In genomic region chr10:120979779-120980395, GRCm38 (mm10) we compare ENCODE assay signal across 8 mouse cellular contexts. TPM values are rescaled to one million over a fixed set of nuclear protein-coding genes. Genes with fewer than 3 reads are reported as not detected.
DNase-seq lines count a peak whose midpoint lies in the region; ATAC-seq and TF ChIP-seq lines count a peak whose summit lies in the region.
"Had no signal": no experiment of that assay in that cellular context is flagged by ENCODE, and none has a peak within 500 bp of the region (broad histone marks: within the 10 kb centered on the region; RNA-seq: fewer than 3 reads in every experiment).

No protein-coding gene starts in this region.

- no peak for TF ChIP-seq CTCF in lung, embryonic 14.5 days (IDR thresholded peaks at IDR 0.05; ENCODE audit: low read depth)

- intact Hi-C loops in left cerebral cortex, postnatal 4 days (cut with DNase I): no loop called here

- peak overlapping the region; percentile 99 for H3K4me2 ChIP-seq in lung, embryonic 14.5 days
- H3K4me2 ChIP-seq in embryonic facial prominence, embryonic 11.5 days (ENCODE audit: low read depth, low read length): peak overlapping the region; percentile 94
- H3K4me2 ChIP-seq in intestine, embryonic 15.5 days (replicated peaks): peak overlapping the region; percentile 89

- H3K9me3 ChIP-seq in lung, embryonic 14.5 days (ENCODE audit: low read depth, low read length): no peaks in the 10 kb centered on the region
- H3K9me3 ChIP-seq in embryonic facial prominence, embryonic 11.5 days (replicated peaks; ENCODE audit: control insufficient read depth, low read length): no peaks in the 10 kb centered on the region
- H3K9me3 ChIP-seq in intestine, embryonic 15.5 days: no peaks in the 10 kb centered on the region

- H3K4me1 ChIP-seq in lung, embryonic 14.5 days (ENCODE audit: insufficient read depth): peaks cover 5% of the 10 kb centered on the region; the same call in 1 of the 2 replicates
- H3K4me1 ChIP-seq in embryonic facial prominence, embryonic 11.5 days (ENCODE audit: control insufficient read depth, insufficient read depth, low read length): peaks cover 4% of the 10 kb centered on the region
- H3K4me1 ChIP-seq in intestine, embryonic 15.5 days (replicated peaks): 0 out of 2 replicates have a peak, but pooled peaks cover 4% of the 10 kb centered on the region

- ATAC-seq in lung, embryonic 14.5 days (ENCODE audit: insufficient read depth): no peak
- ATAC-seq in embryonic facial prominence, embryonic 11.5 days (replicated peaks; ENCODE audit: insufficient number of reproducible peaks, low FRiP score, low TSS enrichment, low read depth): no peak
- ATAC-seq in intestine, embryonic 15.5 days: no peak

- WGBS in lung, embryonic 14.5 days: 9% methylated on average over 8 of the region's 8 CpGs
- WGBS in embryonic facial prominence, embryonic 11.5 days: 13% methylated on average over 8 of the region's 8 CpGs
- 6% methylated on average over 8 of the region's 8 CpGs for WGBS in intestine, embryonic 15.5 days

- no peaks in the 10 kb centered on the region for H3K36me3 ChIP-seq in lung, embryonic 14.5 days (ENCODE audit: insufficient read depth)
- H3K36me3 ChIP-seq in embryonic facial prominence, embryonic 11.5 days (replicated peaks; ENCODE audit: control insufficient read depth, insufficient read depth, low read depth, low read length): no peaks in the 10 kb centered on the region
- H3K36me3 ChIP-seq in intestine, embryonic 15.5 days: no peaks in the 10 kb centered on the region

- peak overlapping the region; percentile 96 for H3K27ac ChIP-seq in lung, embryonic 14.5 days (ENCODE audit: low read depth)
- H3K27ac ChIP-seq in embryonic facial prominence, embryonic 11.5 days (replicated peaks; ENCODE audit: low read depth, low read length): peak overlapping the region; percentile 88; the same call in 1 of the 2 replicates
- peak overlapping the region; percentile 93 for H3K27ac ChIP-seq in intestine, embryonic 15.5 days

- peak; percentile 60 for DNase-seq in lung, embryonic 14.5 days
- DNase-seq in lung, postnatal 10 days: no peak
- no peak for DNase-seq in embryonic facial prominence, embryonic 11.5 days (ENCODE audit: low spot score)
- peak; percentile 72 for DNase-seq in naive thymus-derived CD4-positive, alpha-beta T cell, adult 2 months (ENCODE audit: low read depth)
- DNase-seq in left cerebral cortex, postnatal 4 days: no peak
- DNase-seq in spleen, postnatal 4 days (ENCODE audit: low spot score in 2 of 2): no peak

- peak overlapping the region; percentile 94 for H3K9ac ChIP-seq in lung, embryonic 14.5 days
- peak overlapping the region; percentile 92 for H3K9ac ChIP-seq in embryonic facial prominence, embryonic 11.5 days (replicated peaks; ENCODE audit: low read length)
- H3K9ac ChIP-seq in intestine, embryonic 15.5 days: peak overlapping the region; percentile 94

- peak overlapping the region; percentile 97 for H3K4me3 ChIP-seq in lung, embryonic 14.5 days (ENCODE audit: low read depth, low read length)
- H3K4me3 ChIP-seq in embryonic facial prominence, embryonic 11.5 days (ENCODE audit: low read depth, low read length): peak overlapping the region; percentile 99
- peak overlapping the region; percentile 94 for H3K4me3 ChIP-seq in intestine, embryonic 15.5 days (replicated peaks)

- no peaks in the 10 kb centered on the region for H3K27me3 ChIP-seq in lung, embryonic 14.5 days (ENCODE audit: insufficient read depth, low read length)
- no peaks in the 10 kb centered on the region for H3K27me3 ChIP-seq in embryonic facial prominence, embryonic 11.5 days (ENCODE audit: control insufficient read depth, insufficient read depth, low read length)
- H3K27me3 ChIP-seq in intestine, embryonic 15.5 days (replicated peaks): no peaks in the 10 kb centered on the region

RNA-seq across cellular contexts. Expression of gene Lemd3, which starts 0.8 kb away (rescaled TPM):
- polyA plus RNA-seq in lung, embryonic 14.5 days (2014; fragmentation: Nextera tagmentation; extraction: Ambion mirVana): 5.3 and 5.6 TPM in 2 replicates
- polyA plus RNA-seq in embryonic facial prominence, embryonic 11.5 days (2014; fragmentation: Nextera tagmentation; extraction: Ambion mirVana): 4.8 and 5.8 TPM in 2 replicates
- polyA plus RNA-seq in intestine, embryonic 15.5 days (2015; fragmentation: Nextera tagmentation; extraction: Ambion mirVana): 2.3 and 2.6 TPM in 2 replicates
- 10 to 100 TPM; 30.9 to 32.7 TPM for total RNA-seq in left cerebral cortex, postnatal 4 days (2021)

RNA-seq across cellular contexts. Expression of gene Wif1, which starts 53.9 kb away (rescaled TPM):
- polyA plus RNA-seq in lung, embryonic 14.5 days (2014; fragmentation: Nextera tagmentation; extraction: Ambion mirVana): 7.5 and 8.9 TPM in 2 replicates
- polyA plus RNA-seq in embryonic facial prominence, embryonic 11.5 days (2014; fragmentation: Nextera tagmentation; extraction: Ambion mirVana): 14.4 and 15.8 TPM in 2 replicates
- 0.29 and 0.57 TPM in 2 replicates for polyA plus RNA-seq in intestine, embryonic 15.5 days (2015; fragmentation: Nextera tagmentation; extraction: Ambion mirVana)
- total RNA-seq in left cerebral cortex, postnatal 4 days (2021): 1 to 10 TPM; 1.8 to 2.1 TPM
- total RNA-seq: hematopoietic stem cell, adult 5-6 weeks had no signal

Comparison
In these comparisons a context has a peak if more than half of its experiments do, and no peak if none do; other contexts are left out.
1. DNase-seq: peak in lung, embryonic 14.5 days (single experiment) and naive thymus-derived CD4-positive, alpha-beta T cell, adult 2 months (single experiment); none in lung, postnatal 10 days (single experiment), embryonic facial prominence, embryonic 11.5 days (single experiment), left cerebral cortex, postnatal 4 days (single experiment) and spleen, postnatal 4 days (0 of 2).
2. Peak in every context shown above with its lines, with median percentiles within 50 percentile points of each other: H3K27ac ChIP-seq, H3K4me2 ChIP-seq, H3K4me3 ChIP-seq and H3K9ac ChIP-seq.